Mouse (Mus musculus) gastrocnemius, adult 18-20 months (tissue): Measurements from ENCODE around the gene Cptp. TPM values are rescaled to one million over a fixed set of nuclear protein-coding genes. Genes with fewer than 3 reads are reported as not detected.

Experiments used
- DNase-seq: peaks from one replicate; pipeline ENCODE4 v3.0.0; 2021; ENCODE audit warnings: low spot score
- total RNA-seq, 2 experiments: library from RNA; stranded (reverse); gene quantifications; 2 replicates each; pipeline ENCODE4 v1.2.3; 2021

Gene Cptp
- total RNA-seq, 2 experiments from 2014 or later, result 13.0 to 16.2 TPM

GRCm38 (mm10) chr4:155841651-155842270, 27.5 kb downstream of the Cptp start:
- DNase-seq, result no peak

DNA sequence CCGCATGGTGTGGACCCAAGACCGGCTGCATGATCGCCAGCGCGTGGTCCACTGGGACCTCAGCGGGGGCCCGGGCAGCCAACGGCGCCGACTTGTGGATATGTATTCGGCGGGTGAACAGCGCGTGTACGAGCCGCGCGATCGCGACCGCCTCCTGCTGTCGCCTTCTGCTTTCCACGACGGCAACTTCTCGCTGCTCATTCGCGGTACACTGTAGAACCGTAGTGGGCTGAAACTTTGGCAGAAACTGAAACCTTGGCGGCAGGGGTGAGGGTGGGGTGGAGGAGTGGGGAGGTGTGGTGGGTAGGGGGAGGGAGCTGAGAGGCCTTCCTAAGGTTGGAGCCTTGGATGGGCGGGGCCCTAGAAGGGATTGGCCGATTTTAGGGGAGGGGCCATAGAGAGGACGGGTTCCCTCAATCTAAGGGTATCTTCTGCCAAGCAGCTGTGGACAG, 28.2 kb downstream of the Cptp start:
- peak; percentile 64 for DNase-seq

- peak; percentile 64 for DNase-seq
Observed at GRCm38 (mm10) chr4:155840076-155841002, 28.9 kb downstream of the Cptp start.

- peak; percentile 90 for DNase-seq
Observed at GRCm38 (mm10) chr4:155839483-155839910, 29.7 kb downstream of the Cptp start, which contains the start of gene Mxra8. TSS of gene Mxra8 (plus strand) at chr4:155839680.

DNA sequence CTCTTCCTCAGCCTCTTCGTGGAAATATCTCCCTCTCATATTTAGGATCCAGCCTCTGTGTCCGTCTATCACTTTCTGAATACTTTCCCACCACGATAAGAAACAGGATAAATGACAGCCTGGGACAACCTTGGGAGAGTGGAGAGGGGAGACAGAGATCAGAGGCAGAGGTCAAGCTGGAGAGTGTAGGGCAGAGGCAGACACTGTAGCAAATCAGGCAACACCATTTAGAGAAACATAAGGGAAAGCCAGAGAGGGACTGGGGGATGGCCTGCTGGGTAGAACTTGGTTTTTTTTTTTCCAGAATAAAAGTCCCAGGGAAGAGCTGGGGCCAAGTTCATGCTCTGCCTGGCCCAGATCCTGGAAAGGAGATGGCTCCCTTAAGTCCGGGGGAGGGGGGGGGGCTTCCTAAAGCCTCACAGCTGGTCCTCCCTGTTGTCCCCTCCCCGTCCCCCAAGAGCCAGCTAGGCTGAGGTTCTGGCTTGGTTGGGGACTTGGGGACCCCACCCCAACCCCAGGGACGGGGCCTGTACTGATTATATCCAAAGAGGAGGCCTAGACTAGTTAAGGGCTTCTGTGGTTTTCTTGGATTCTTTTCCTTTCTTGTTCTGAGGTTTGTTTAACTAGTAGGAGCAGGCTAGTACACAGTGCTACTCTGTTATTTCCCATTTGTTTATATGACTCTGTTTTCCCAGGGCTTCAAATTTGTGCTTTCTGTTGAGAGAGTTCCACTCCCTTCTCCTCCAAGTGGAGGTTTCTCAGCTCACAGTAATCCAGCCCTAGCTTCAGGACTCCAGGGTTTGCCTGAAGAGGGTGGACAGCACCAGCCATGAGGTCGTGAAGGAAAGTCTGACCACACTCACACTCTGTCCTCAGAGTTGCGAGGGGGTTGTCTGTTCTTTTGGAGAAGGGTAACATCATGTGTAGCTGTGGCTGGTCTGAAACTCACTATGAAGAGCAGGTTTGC, 30.8 kb downstream of the Cptp start:
- peak; percentile 67 for DNase-seq

DNA sequence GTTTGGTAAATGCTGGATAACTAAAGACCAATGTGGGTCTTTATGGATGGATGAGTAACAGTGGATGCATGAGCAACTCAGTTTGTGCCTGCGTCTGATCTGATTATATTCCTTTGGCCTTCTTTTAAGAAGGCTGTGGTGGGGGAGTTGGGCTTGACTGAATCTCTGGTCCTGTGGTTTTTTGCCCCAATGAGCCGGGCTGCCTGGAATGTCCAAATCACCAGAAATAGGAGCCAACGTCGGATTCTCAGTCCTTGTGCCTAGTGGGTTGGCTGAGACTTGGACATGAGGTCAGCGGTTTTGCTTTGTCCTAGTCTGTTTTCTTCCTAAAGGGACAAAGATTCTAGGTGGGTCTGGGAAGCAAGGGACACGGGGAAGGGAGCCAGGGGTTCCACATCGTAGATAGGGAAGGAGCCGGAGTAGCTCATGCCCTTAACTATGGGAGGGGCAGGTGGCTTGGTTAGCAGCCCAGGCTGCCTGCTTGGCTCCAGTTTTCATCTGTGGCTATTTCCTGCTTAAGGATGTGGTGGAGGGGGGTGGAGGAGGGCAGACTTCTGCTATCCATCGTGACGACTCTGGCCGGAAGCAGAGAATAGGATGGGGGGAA, 31.7 kb downstream of the Cptp start:
- DNase-seq, result peak; percentile 75

DNA sequence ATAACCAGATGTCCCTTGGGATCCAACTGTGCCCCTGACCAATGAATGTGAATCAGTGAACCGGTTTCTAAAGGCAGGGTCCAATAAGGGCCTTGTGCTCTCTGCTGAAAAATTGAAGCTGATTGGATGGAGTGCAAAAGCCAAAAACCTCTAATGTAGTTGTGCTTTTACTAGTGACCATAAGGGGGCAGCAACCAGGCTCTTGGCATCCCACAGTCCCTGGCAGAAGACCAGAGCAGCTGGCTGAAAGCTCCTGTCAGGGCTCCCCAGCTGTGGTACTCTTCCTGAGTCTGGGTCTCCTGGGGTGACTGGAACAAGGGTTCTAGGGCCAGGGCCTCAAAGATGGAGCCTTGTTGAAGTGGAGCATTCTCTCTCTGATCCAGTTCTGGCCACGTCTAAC, 35.4 kb downstream of the Cptp start:
- DNase-seq, result peak; percentile 91

DNA sequence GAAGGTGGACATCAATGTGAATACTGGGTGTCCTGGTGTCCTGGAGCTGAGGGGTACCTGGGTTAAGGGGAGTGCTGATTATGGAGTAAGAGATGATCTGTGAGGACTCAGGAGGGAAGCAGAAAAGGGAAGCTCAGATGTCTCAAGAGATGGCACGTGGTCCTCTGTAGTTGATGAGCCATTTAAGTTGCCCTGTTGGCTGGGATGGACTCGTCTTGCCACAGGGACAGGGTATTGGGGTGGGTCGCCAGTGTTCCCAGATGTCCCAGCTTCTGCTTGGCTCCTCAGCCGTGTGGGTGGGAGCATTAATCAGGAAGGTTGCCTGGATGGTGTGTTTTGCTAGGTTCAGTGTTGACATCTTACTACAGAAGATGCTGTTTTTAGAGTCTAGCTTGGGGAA, 36.0 kb downstream of the Cptp start:
- DNase-seq, result no peak

GRCm38 (mm10) chr4:155832321-155832720, 36.9 kb downstream of the Cptp start:
- DNase-seq, result no peak

DNA sequence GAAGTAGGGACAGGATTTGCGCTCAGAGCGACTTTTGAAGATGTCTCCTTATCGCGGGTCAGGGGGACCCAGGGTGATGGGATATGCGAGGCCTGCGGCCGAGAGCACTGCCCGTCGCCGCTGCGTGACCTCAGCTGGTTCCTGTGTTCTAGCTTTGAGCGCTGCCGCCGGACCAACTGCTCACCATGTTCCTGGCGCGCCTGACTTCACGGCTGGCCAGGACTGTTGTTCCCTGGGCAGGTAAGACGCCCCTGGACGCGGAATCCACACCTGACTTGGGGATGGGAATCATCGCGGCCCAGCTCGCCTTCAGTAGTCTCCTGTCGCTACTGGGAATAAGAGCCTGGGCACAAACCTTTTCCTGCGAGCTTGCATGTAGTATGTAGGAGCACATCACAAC, 37.4 kb downstream of the Cptp start:
- DNase-seq, result no peak

DNA sequence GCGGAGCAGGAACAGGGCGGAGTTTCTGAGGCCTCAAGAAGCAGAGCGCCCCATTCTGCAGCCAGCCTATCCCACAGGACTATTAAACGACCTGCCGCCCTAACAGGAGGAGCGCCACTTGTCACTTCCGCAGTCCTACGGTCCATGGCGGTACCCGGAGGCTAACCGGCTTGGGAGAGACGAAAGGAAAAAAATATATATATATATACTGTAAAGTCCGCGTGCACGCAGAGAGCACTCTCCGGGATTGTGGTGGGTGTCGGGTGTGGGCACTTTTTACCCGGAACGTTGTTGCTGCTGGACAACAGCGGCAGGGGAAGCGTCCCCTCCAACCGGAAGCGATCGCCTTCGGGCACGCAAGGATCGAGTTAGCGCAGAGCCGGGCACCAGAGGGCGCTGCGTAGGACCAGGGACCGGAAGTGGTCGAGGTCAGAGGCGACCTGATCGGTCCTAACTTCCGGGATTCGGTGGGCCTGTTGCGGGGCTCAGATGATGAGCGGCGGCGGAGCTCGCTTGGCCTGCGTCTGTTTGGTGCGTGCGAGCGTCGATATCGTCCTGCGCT, 38.0 kb downstream of the Cptp start, which contains the start of gene Aurkaip1:
Gene Aurkaip1, plus strand, starts transcription at position 68 of the 562 bp plus-strand sequence.
- peak; percentile 96 for DNase-seq

- no peak for DNase-seq
Observed at GRCm38 (mm10) chr4:155830596-155830995, 38.6 kb downstream of the Cptp start.

DNA sequence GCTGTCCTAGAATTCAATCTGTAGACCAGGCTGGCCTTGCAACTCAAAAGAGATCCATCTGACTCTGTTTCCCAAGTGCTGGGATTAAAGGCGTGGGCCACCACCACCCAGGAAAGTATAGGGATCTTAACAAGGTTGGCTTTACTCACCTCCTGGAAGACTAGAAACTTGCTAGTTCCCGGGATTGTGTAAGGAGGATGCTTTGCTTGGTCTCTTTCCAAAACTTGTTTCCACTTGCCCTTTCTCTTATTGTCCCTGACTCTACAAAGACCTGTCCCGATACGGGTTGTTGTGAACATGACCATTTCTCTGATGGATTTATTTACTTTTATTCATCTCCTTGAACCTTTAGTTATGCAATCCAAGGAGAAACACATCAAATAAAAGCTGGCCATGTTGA, 39.4 kb downstream of the Cptp start:
- DNase-seq, result no peak

DNA sequence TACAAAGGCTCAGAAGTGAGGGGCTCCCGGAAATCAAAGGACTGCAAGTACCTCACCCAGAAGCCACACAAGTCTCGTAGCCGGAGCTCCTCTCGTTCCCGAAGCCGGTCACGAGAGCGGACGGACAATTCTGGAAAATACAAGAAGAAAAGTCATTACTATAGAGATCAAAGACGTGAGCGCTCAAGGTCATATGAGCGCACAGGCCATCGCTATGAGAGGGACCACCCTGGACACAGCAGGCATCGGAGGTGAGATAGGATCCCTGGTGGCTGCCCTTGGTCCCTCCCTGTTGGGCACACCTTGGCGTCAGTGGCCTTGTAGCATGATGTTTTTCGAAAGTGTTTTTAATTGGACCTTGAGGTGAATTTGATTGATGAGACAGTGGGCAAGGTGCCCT, 45.8 kb downstream of the Cptp start:
- DNase-seq, result no peak

- no peak for DNase-seq
Observed at GRCm38 (mm10) chr4:155821025-155821424, 48.2 kb downstream of the Cptp start.

- DNase-seq, result no peak
Observed at GRCm38 (mm10) chr4:155817533-155817932, 51.7 kb downstream of the Cptp start.
